ENCODE assay signal across 14 mouse cellular contexts in the genomic region with DNA sequence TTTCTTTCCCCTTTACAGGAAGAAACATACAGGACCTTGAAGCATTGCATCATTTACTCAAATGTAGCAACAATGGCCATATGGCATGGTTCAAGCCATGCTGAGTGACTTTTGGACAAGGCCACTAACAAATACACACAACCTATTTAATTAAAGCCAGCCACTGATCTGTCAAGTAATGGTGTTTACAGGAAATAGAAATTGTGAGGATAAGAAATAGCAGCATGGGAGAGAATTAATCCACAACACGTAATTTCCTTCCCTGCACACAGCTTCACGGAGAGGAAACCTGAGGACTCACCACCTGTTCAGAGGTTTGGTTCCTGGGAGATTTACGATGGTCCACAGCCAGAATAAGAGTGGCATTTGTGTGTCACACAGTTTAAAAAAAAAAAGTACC.
"Had no signal": no experiment of that assay in that cellular context is flagged by ENCODE, and none has a peak within 500 bp of the region (broad histone marks: within the 10 kb centered on the region; RNA-seq: fewer than 3 reads in every experiment).

No protein-coding gene starts in this region.

- H3K36me3 ChIP-seq: limb, embryonic 10.5 days; liver, embryonic 15.5 days; midbrain, embryonic 12.5 days; neural tube, embryonic 15.5 days had no signal

- H3K27ac ChIP-seq: left cerebral cortex, adult 2 months; limb, embryonic 10.5 days; liver, embryonic 15.5 days; midbrain, embryonic 12.5 days; neural tube, embryonic 15.5 days; stomach, postnatal 0 days had no signal

- H3K9ac ChIP-seq: liver, embryonic 15.5 days; midbrain, embryonic 12.5 days; neural tube, embryonic 15.5 days had no signal

- H3K4me1 ChIP-seq: liver, embryonic 15.5 days; midbrain, embryonic 12.5 days; neural tube, embryonic 15.5 days had no signal

- H3K4me3 ChIP-seq: left cerebral cortex, adult 2 months; limb, embryonic 10.5 days; liver, embryonic 15.5 days; midbrain, embryonic 12.5 days; myocyte; neural tube, embryonic 15.5 days had no signal

- DNase-seq: kidney, postnatal 10 days; kidney, postnatal 4 days; lung, adult 2 months; lung, postnatal 10 days; right cerebral cortex, adult 18-20 months; thymus, postnatal 4 days had no signal

- H3K4me2 ChIP-seq: liver, embryonic 11.5 days; liver, embryonic 15.5 days; midbrain, embryonic 12.5 days; neural tube, embryonic 15.5 days had no signal

- H3K9me3 ChIP-seq: limb, embryonic 10.5 days; liver, embryonic 15.5 days; midbrain, embryonic 12.5 days; neural tube, embryonic 15.5 days had no signal

- H3K27me3 ChIP-seq: liver, embryonic 15.5 days; midbrain, embryonic 12.5 days; neural tube, embryonic 15.5 days had no signal
